Mouse (Mus musculus): ENCODE measurements around the gene Zfp593.

GRCm38 (mm10) chr4:134227194-134227593, 18.2 kb downstream of the Zfp593 start, which contains the start of gene Catsper4:
- TF ChIP-seq CTCF (IDR thresholded peaks at IDR 0.05; ENCODE audit: control insufficient read depth, insufficient read depth, low read length) = 0 out of 2 replicates have a peak, but pooled peaks have one; percentile 5
- no peak for TF ChIP-seq POLR2A (IDR thresholded peaks at IDR 0.05; ENCODE audit: borderline replicate concordance, control insufficient read depth, low read depth, low read length)
